Mouse (Mus musculus) embryonic facial prominence, embryonic 15.5 days (tissue): ENCODE measurements around the gene Fam20a. TPM values are rescaled to one million over a fixed set of nuclear protein-coding genes. Genes with fewer than 3 reads are reported as not detected.

Experiments
- ATAC-seq: fragments of 200-750 bp; cut with Nextera tagmentation; 2 replicates; pipeline ENCODE4 v1.8.0; 2017; ENCODE audit warnings: low read depth, moderate TSS enrichment; ENCODE audit not compliant: insufficient number of reproducible peaks, low FRiP score, low TSS enrichment
- H3K27ac ChIP-seq: fragments of 300-500 bp; sonication (generic); replicated peaks from 2 replicates; pipeline ENCODE4 v1.5.1; 2015; ENCODE audit warnings: mild to moderate bottlenecking, inconsistent platforms
- H3K27me3 ChIP-seq: fragments of 300-500 bp; sonication (generic); 2 replicates; pipeline ENCODE4 v1.6.1; 2015; ENCODE audit warnings: inconsistent platforms
- H3K36me3 ChIP-seq: fragments of 300-500 bp; sonication (generic); 2 replicates; pipeline ENCODE4 v1.6.1; 2015; ENCODE audit warnings: mild to moderate bottlenecking, inconsistent platforms
- H3K4me1 ChIP-seq: fragments of 300-500 bp; sonication (generic); 2 replicates; pipeline ENCODE4 v1.6.1; 2015; ENCODE audit warnings: inconsistent platforms
- H3K4me2 ChIP-seq: fragments of 300-500 bp; sonication (generic); replicated peaks from 2 replicates; pipeline ENCODE4 v1.6.1; 2015; ENCODE audit warnings: mild to moderate bottlenecking, inconsistent platforms
- H3K4me3 ChIP-seq: fragments of 300-500 bp; sonication (generic); replicated peaks from 2 replicates; pipeline ENCODE4 v1.5.1; 2015; ENCODE audit warnings: mild to moderate bottlenecking, inconsistent platforms
- H3K9ac ChIP-seq: fragments of 300-500 bp; sonication (generic); 2 replicates; pipeline ENCODE4 v1.6.1; 2015; ENCODE audit warnings: inconsistent platforms
- H3K9me3 ChIP-seq: fragments of 300-500 bp; sonication (generic); replicated peaks from 2 replicates; pipeline ENCODE4 v1.6.1; 2016; ENCODE audit warnings: inconsistent platforms
- WGBS: fragments of 180-500 bp; shearing (Covaris S2); methylation state at CpG from one replicate; pipeline ENCODE4 v1.1.7; 2015; 5-methylcytosine and 5-hydroxymethylcytosine counted together
- polyA plus RNA-seq: library from polyadenylated mRNA; unstranded; fragments of >200 nt; fragmentation: Nextera tagmentation; extraction: Ambion mirVana; gene quantifications from 2 replicates; pipeline ENCODE4 v1.2.1, GENCODE M21; 2015

The Fam20a gene
- polyA plus RNA-seq, 1 experiment from 2014 or later, result 7.6 TPM

- Histone ChIP-seq H3K9me3 (no peaks in the 10 kb centered on the region), H3K9ac (peak overlapping the region; percentile 96), H3K4me3 (peak overlapping the region; percentile 94), H3K4me2 (peak overlapping the region; percentile 93), H3K27me3 (no peaks in the 10 kb centered on the region), H3K27ac (peak overlapping the region; percentile 96), H3K4me1 (peaks cover 44% of the 10 kb centered on the region), H3K36me3 (peaks cover 18% of the 10 kb centered on the region)
- WGBS, result under 1% methylated on average over 80 of the region's 90 CpGs
- ATAC-seq, result peak; percentile 91
These were observed 71.1 kb downstream of the Fam20a start for GRCm38 (mm10) chr11:109650788-109651565.

GRCm38 (mm10) chr11:109649975-109650701, 71.9 kb downstream of the Fam20a start:
- Histone ChIP-seq H3K4me3 (peak overlapping the region; percentile 94), H3K27ac (peak overlapping the region; percentile 96), H3K36me3 (peaks cover 14% of the 10 kb centered on the region), H3K27me3 (no peaks in the 10 kb centered on the region), H3K9ac (peak overlapping the region; percentile 31), H3K9me3 (no peaks in the 10 kb centered on the region), H3K4me2 (peak overlapping the region; percentile 93), H3K4me1 (peaks cover 44% of the 10 kb centered on the region)
- 2% methylated on average over 31 of the region's 31 CpGs for WGBS
- peak; percentile 76 for ATAC-seq

DNA sequence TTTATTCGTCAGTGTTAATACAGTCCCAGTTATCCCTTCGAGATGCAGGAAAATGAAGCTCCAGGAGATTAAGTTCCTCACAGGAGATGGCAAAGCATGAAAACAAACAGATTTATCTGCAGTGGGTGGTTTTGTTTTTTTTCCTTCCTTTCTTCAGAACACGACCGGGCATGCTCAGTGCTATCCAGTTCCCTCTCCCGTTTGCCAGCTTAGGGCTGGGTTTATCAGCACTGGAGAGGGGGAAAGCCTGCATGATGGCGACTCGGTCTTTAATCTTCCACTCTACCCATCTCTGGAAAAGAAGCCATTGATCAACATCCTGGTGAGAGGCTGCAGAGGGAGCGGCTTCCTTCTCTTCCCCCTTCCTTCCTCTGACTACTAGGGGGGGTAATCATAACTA, 72.9 kb downstream of the Fam20a start, which contains the start of gene Prkar1a:
TSS of gene Prkar1a (plus strand) at position 200 of the 400 bp plus-strand sequence.
- WGBS, result 26% methylated on average over 8 of the region's 8 CpGs
- ATAC-seq, result no peak

GRCm38 (mm10) chr11:109648510-109648909, 73.6 kb downstream of the Fam20a start:
- H3K9me3 ChIP-seq, result no peaks in the 10 kb centered on the region
- peaks cover 39% of the 10 kb centered on the region for H3K4me1 ChIP-seq
- WGBS, result 35% methylated on average over 7 of the region's 7 CpGs
- ATAC-seq, result no peak
- H3K27me3 ChIP-seq, result no peaks in the 10 kb centered on the region
- no peak overlapping the region for H3K4me3 ChIP-seq
- H3K36me3 ChIP-seq, result peaks cover 2% of the 10 kb centered on the region; the same call in 1 of the 2 replicates
- H3K4me2 ChIP-seq, result no peak overlapping the region
- H3K9ac ChIP-seq, result no peak overlapping the region
- 0 out of 2 replicates have a peak overlapping the region, but pooled peaks have one; percentile 1 for H3K27ac ChIP-seq

More for the DNA sequence above, 72.9 kb downstream of the Fam20a start, which contains the start of gene Prkar1a:
- Histone ChIP-seq H3K27me3 (no peaks in the 10 kb centered on the region), H3K9me3 (no peaks in the 10 kb centered on the region), H3K4me3 (peak within 1 kb of the TSS; percentile 94), H3K9ac (peak within 1 kb of the TSS; percentile 31), H3K27ac (peak within 1 kb of the TSS; percentile 96), H3K4me2 (peak within 1 kb of the TSS; percentile 93), H3K4me1 (peaks cover 44% of the 10 kb centered on the region), H3K36me3 (peaks cover 9% of the 10 kb centered on the region)

GRCm38 (mm10) chr11:109641498-109642222, 80.4 kb downstream of the Fam20a start:
- ATAC-seq, result no peak
- H3K9me3 ChIP-seq, result no peaks in the 10 kb centered on the region
- H3K27me3 ChIP-seq, result no peaks in the 10 kb centered on the region
- H3K4me3 ChIP-seq, result no peak overlapping the region
- no peak overlapping the region for H3K9ac ChIP-seq
- 73% methylated on average over 5 of the region's 5 CpGs for WGBS
- no peak overlapping the region for H3K4me2 ChIP-seq
- H3K36me3 ChIP-seq, result no peaks in the 10 kb centered on the region
- H3K4me1 ChIP-seq, result no peaks in the 10 kb centered on the region
- no peak overlapping the region for H3K27ac ChIP-seq

DNA sequence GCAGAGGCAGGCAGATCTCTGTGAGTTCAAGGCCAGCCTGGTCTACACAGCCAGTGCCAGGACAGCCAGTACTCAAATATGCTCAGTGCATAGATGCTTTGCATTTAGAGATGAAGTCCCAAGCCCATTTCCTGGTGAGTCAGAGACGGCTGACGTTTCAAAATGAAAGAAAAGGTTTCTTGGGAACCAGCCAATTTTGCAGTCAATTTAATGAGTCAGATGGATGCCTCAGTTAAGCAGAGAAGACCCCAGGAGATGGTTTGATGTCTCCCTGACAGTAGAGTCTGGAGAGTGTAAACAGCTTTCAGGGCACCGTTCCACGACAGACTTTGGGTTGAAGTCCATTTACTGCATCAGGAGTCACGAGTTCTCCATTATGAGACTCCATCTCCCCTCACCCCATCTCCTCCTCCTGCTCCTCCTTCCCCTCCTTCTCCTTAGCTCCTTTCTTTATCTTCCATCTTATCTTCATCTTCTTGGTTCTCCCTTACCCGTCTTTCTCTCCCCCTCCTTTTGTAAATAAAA, 86.1 kb downstream of the Fam20a start:
- no peaks in the 10 kb centered on the region for H3K9me3 ChIP-seq
- 52% methylated on average over 6 of the region's 6 CpGs for WGBS
- H3K9ac ChIP-seq, result no peak overlapping the region
- no peak overlapping the region for H3K4me2 ChIP-seq
- no peaks in the 10 kb centered on the region for H3K27me3 ChIP-seq
- no peaks in the 10 kb centered on the region for H3K4me1 ChIP-seq
- H3K4me3 ChIP-seq, result no peak overlapping the region
- no peak overlapping the region for H3K27ac ChIP-seq
- ATAC-seq, result no peak
- H3K36me3 ChIP-seq, result no peaks in the 10 kb centered on the region

DNA sequence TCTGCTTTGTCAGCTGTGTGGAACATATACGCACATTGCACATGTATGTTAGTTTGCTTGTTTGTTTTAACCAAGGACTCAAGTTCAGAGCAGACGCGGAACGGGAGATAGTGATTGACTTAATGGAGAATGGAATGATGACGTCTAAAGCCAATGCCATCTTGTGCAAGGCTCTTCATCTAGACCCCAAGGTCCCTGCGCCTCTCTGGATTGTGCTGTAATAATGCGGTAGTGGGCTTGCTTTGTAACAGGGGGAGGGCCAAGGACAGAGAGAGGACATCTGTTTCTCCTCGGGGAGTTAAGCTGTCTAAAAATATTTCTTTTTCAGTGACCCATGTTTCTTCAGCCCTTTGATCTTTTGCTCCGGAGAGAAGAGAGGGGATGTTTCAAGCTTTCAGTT, 87.2 kb downstream of the Fam20a start:
- Histone ChIP-seq H3K9me3 (no peaks in the 10 kb centered on the region), H3K27me3 (no peaks in the 10 kb centered on the region), H3K9ac (no peak overlapping the region), H3K4me3 (no peak overlapping the region), H3K4me1 (no peaks in the 10 kb centered on the region), H3K27ac (no peak overlapping the region), H3K36me3 (no peaks in the 10 kb centered on the region), H3K4me2 (no peak overlapping the region)
- ATAC-seq, result no peak
- 67% methylated on average over 9 of the region's 9 CpGs for WGBS

- Histone ChIP-seq H3K4me2 (no peak overlapping the region), H3K27ac (no peak overlapping the region), H3K4me3 (no peak overlapping the region), H3K4me1 (no peaks in the 10 kb centered on the region), H3K27me3 (no peaks in the 10 kb centered on the region), H3K9me3 (no peaks in the 10 kb centered on the region), H3K9ac (no peak overlapping the region), H3K36me3 (no peaks in the 10 kb centered on the region)
- ATAC-seq, result no peak
- WGBS, result 35% methylated on average over 10 of the region's 10 CpGs
These were observed 93.0 kb downstream of the Fam20a start for GRCm38 (mm10) chr11:109629021-109629521.

DNA sequence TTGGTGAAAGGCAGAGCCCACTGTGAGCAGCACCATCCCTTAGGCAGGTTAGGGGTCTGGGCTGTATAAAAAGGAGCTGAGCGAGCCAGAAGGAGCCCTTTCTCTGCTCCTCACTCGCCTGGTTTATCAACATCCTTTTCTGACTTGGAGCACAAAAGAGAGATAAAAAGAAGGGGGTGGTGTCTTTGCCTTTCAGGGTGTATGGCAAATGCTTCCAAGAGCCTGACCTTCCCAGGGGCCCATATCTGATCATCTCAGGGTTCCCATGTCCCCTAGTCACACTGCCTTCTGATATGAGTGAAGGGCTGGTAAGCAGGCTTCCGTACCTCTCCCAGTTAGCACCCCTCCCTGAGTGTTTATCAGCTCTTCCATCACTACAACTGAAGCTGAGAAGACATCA, 94.0 kb downstream of the Fam20a start:
- no peaks in the 10 kb centered on the region for H3K27me3 ChIP-seq
- H3K36me3 ChIP-seq, result no peaks in the 10 kb centered on the region
- H3K27ac ChIP-seq, result no peak overlapping the region
- no peak overlapping the region for H3K4me3 ChIP-seq
- 87% methylated on average over 3 of the region's 3 CpGs for WGBS
- no peaks in the 10 kb centered on the region for H3K9me3 ChIP-seq
- no peak overlapping the region for H3K4me2 ChIP-seq
- ATAC-seq, result no peak
- H3K9ac ChIP-seq, result no peak overlapping the region
- no peaks in the 10 kb centered on the region; the same call in 1 of the 2 replicates for H3K4me1 ChIP-seq

DNA sequence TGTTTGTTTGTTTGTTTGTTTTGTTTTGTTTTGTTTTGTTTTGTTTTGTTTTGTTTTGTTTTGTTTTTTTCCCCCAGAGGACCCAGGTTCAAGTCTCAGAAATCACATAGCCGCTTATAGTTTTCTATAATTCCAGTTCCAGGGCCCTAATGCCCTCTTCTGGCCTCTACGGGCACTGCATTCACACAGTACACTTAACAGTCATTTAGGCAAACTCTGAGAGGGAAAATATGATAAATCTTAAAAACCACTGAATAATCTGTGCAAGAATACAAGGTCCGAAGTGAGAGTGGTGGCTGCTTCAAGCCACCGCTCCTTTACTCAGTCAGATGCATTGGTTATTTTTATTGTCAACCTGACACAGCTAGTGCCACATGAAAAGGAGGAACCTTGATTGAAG, 94.4 kb downstream of the Fam20a start:
- no peaks in the 10 kb centered on the region for H3K9me3 ChIP-seq
- 89% methylated on average over 4 of the region's 4 CpGs for WGBS
- H3K27me3 ChIP-seq, result no peaks in the 10 kb centered on the region
- H3K4me3 ChIP-seq, result no peak overlapping the region
- no peak overlapping the region for H3K27ac ChIP-seq
- peaks cover 3% of the 10 kb centered on the region for H3K4me1 ChIP-seq
- H3K36me3 ChIP-seq, result no peaks in the 10 kb centered on the region
- no peak overlapping the region for H3K4me2 ChIP-seq
- no peak for ATAC-seq
- H3K9ac ChIP-seq, result no peak overlapping the region
